Mouse (Mus musculus) CH12.LX (cell line): Measurements from ENCODE around the gene Bud13. TPM values are rescaled to one million over a fixed set of nuclear protein-coding genes. Genes with fewer than 3 reads are reported as not detected.
"Not testable (repeated sequence)": the region's sequence is repeated elsewhere in the genome, so short reads cannot be mapped to it uniquely, and the experiment has no call there.

Experiments used
- DNase-seq: peaks from one replicate; pipeline ENCODE4 v3.0.0-alpha.2; 2013; ENCODE audit errors: extremely low read depth
- H3K27ac ChIP-seq: 2 replicates; pipeline ENCODE4 v1.5.1; 2012; ENCODE audit warnings: low read depth, mild to moderate bottlenecking, control low read depth, moderate library complexity; ENCODE audit not compliant: insufficient read depth
- H3K27me3 ChIP-seq: replicated peaks from 2 replicates; pipeline ENCODE3; 2012; ENCODE audit warnings: inconsistent platforms
- H3K36me3 ChIP-seq, 2 experiments: replicated peaks in 1 of 2; 2 replicates each; pipeline versions ENCODE3 to v1.6.1; 2012; ENCODE audit warnings: inconsistent platforms in 1 of 2, low read length in 1 of 2, mild to moderate bottlenecking in 1 of 2, mixed read lengths in 1 of 2, moderate library complexity in 1 of 2; ENCODE audit not compliant: control insufficient read depth in 1 of 2, insufficient read depth in 1 of 2
- H3K4me1 ChIP-seq, 2 experiments: 2 replicates each; pipeline ENCODE4 v1.6.1; 2012; ENCODE audit warnings: inconsistent platforms in 1 of 2, moderate library complexity in 1 of 2; ENCODE audit not compliant: insufficient read depth in 2 of 2, control insufficient read depth in 1 of 2
- H3K4me2 ChIP-seq: 2 replicates; pipeline ENCODE4 v1.6.1; 2012; ENCODE audit warnings: low read depth, mild to moderate bottlenecking, control low read depth; ENCODE audit not compliant: poor library complexity, insufficient read depth, severe bottlenecking
- H3K4me3 ChIP-seq, 3 experiments: fragments of 150-350 bp in 1 of 3; sonication (generic) in 1 of 3; replicated peaks in 1 of 3; 2 replicates each; pipeline versions ENCODE3 to v1.5.1; 2011 to 2012; ENCODE audit warnings: low read depth in 2 of 3, low read length in 2 of 3, mild to moderate bottlenecking in 2 of 3, moderate library complexity in 2 of 3, control low read depth in 1 of 3, improper control_type of control experiment in 1 of 3, inconsistent platforms in 1 of 3, mixed read lengths in 1 of 3; ENCODE audit not compliant: poor library complexity in 1 of 3
- H3K79me2 ChIP-seq: replicated peaks from 2 replicates; pipeline ENCODE4 v1.6.1; 2012; ENCODE audit warnings: mild to moderate bottlenecking, moderate library complexity; ENCODE audit not compliant: control insufficient read depth, poor library complexity, insufficient read depth, severe bottlenecking; ENCODE audit errors: extremely low read depth
- H3K9ac ChIP-seq: 2 replicates; pipeline ENCODE4 v1.6.1; 2012; ENCODE audit warnings: low read depth, mild to moderate bottlenecking, control low read depth, moderate library complexity; ENCODE audit not compliant: insufficient read depth
- H3K9me3 ChIP-seq: replicated peaks from 2 replicates; pipeline ENCODE3; 2012; ENCODE audit warnings: low read length, inconsistent platforms, mixed read lengths
- BHLHE40 ChIP-seq: IDR thresholded peaks from 2 replicates; pipeline ENCODE4 v1.6.1; 2011; ENCODE audit warnings: mild to moderate bottlenecking, low read depth, low read length, improper control_type of control experiment
- CHD1 ChIP-seq: IDR thresholded peaks from 2 replicates; pipeline ENCODE4 v1.6.1; 2012; ENCODE audit warnings: low read depth, low read length, improper control_type of control experiment, inconsistent platforms
- CHD2 ChIP-seq: IDR thresholded peaks from 2 replicates; pipeline ENCODE4 v1.6.1; 2011; ENCODE audit warnings: low read length, improper control_type of control experiment
- CTCF ChIP-seq, 2 experiments: IDR thresholded peaks in 1 of 2; conservative IDR thresholded peaks in 1 of 2; 2 replicates each; pipeline ENCODE4 v1.5.1; 2011 to 2012; ENCODE audit warnings: low read depth in 2 of 2, low read length in 2 of 2, improper control_type of control experiment in 1 of 2, inconsistent platforms in 1 of 2, mild to moderate bottlenecking in 1 of 2, moderate library complexity in 1 of 2
- E2F4 ChIP-seq: IDR thresholded peaks from 2 replicates; pipeline ENCODE4 v1.6.1; 2011; ENCODE audit warnings: low read depth, low read length, improper control_type of control experiment; ENCODE audit not compliant: insufficient replicate concordance
- EP300 ChIP-seq: IDR thresholded peaks from 2 replicates; pipeline ENCODE4 v1.6.1; 2011; ENCODE audit warnings: low read length, improper control_type of control experiment
- ETS1 ChIP-seq: conservative IDR thresholded peaks from 2 replicates; pipeline ENCODE4 v1.6.1; 2012; ENCODE audit warnings: low read depth, mild to moderate bottlenecking, inconsistent platforms, low read length, improper control_type of control experiment, moderate library complexity
- GABPA ChIP-seq: IDR thresholded peaks from 2 replicates; pipeline ENCODE4 v1.6.1; 2012; ENCODE audit warnings: low read depth, low read length, improper control_type of control experiment, inconsistent platforms; ENCODE audit not compliant: insufficient replicate concordance
- IRF4 ChIP-seq: IDR thresholded peaks from 2 replicates; pipeline ENCODE4 v1.6.1; 2014; ENCODE audit warnings: low read depth, mild to moderate bottlenecking, inconsistent platforms, low read length, improper control_type of control experiment
- MAZ ChIP-seq: IDR thresholded peaks from 2 replicates; pipeline ENCODE4 v1.6.1; 2012; ENCODE audit warnings: low read depth, mild to moderate bottlenecking, inconsistent platforms, low read length, improper control_type of control experiment, moderate library complexity
- MEF2A ChIP-seq: IDR thresholded peaks from 2 replicates; pipeline ENCODE4 v1.6.1; 2014; ENCODE audit warnings: low read depth, mild to moderate bottlenecking, inconsistent platforms, low read length, improper control_type of control experiment, borderline replicate concordance
- MXI1 ChIP-seq: IDR thresholded peaks from 2 replicates; pipeline ENCODE4 v1.6.1; 2011; ENCODE audit warnings: mild to moderate bottlenecking, low read depth, low read length, improper control_type of control experiment
- NELFE ChIP-seq: IDR thresholded peaks from 2 replicates; pipeline ENCODE4 v1.6.1; 2011; ENCODE audit warnings: low read depth, low read length, improper control_type of control experiment
- NRF1 ChIP-seq: IDR thresholded peaks from 2 replicates; pipeline ENCODE4 v1.6.1; 2014; ENCODE audit warnings: low read depth, mild to moderate bottlenecking, inconsistent platforms, low read length, improper control_type of control experiment, moderate library complexity
- PAX5 ChIP-seq: IDR thresholded peaks from 2 replicates; pipeline ENCODE4 v1.6.1; 2012; ENCODE audit warnings: low read length, inconsistent platforms, mixed read lengths
- POLR2AphosphoS2 ChIP-seq: IDR thresholded peaks from 2 replicates; pipeline ENCODE4 v1.6.1; 2011; ENCODE audit warnings: low read depth, low read length, improper control_type of control experiment
- RAD21 ChIP-seq: IDR thresholded peaks from 2 replicates; pipeline ENCODE4 v1.6.1; 2011; ENCODE audit warnings: low read depth, mild to moderate bottlenecking, low read length, improper control_type of control experiment, moderate library complexity
- RCOR1 ChIP-seq: conservative IDR thresholded peaks from 2 replicates; pipeline ENCODE4 v1.6.1; 2012; ENCODE audit warnings: low read depth, mild to moderate bottlenecking, inconsistent platforms, low read length, improper control_type of control experiment
- SIN3A ChIP-seq: IDR thresholded peaks from 2 replicates; pipeline ENCODE4 v1.6.1; 2012; ENCODE audit warnings: low read length, improper control_type of control experiment, inconsistent platforms
- SMC3 ChIP-seq: IDR thresholded peaks from 2 replicates; pipeline ENCODE4 v1.6.1; 2011; ENCODE audit warnings: low read depth, low read length, improper control_type of control experiment
- TCF12 ChIP-seq: IDR thresholded peaks from 2 replicates; pipeline ENCODE4 v1.6.1; 2014; ENCODE audit warnings: low read depth, mild to moderate bottlenecking, inconsistent platforms, low read length, improper control_type of control experiment
- USF2 ChIP-seq: conservative IDR thresholded peaks from 2 replicates; pipeline ENCODE4 v1.6.1; 2011; ENCODE audit warnings: low read depth, low read length, improper control_type of control experiment
- ZKSCAN1 ChIP-seq: IDR thresholded peaks from 2 replicates; pipeline ENCODE4 v1.6.1; 2012; ENCODE audit warnings: low read depth, inconsistent platforms, low read length, improper control_type of control experiment, borderline replicate concordance
- ZMIZ1 ChIP-seq: IDR thresholded peaks from 2 replicates; pipeline ENCODE4 v1.6.1; 2012; ENCODE audit warnings: low read depth, mild to moderate bottlenecking, inconsistent platforms, low read length, improper control_type of control experiment
- ZNF384 ChIP-seq: IDR thresholded peaks from 2 replicates; pipeline ENCODE4 v1.6.1; 2012; ENCODE audit warnings: low read depth, low read length, improper control_type of control experiment, inconsistent platforms
- dilution Hi-C: fragments of 300-500 bp; cut with MboI; formaldehyde crosslinking; loops from 2 replicates; pipeline ENCODE4 v1.14.3; 2020; ENCODE audit warnings: low sequenced_read_pairs; ENCODE audit not compliant: extremely low pct_unique_long_range_greater_than_20kb, extremely low pct_ligation_motif_present
- in situ Hi-C: fragments of 300-500 bp; cut with MboI; formaldehyde crosslinking; loops from 3 replicates; pipeline ENCODE4 v1.14.3; 2019; ENCODE audit warnings: low sequenced_read_pairs, low pct_ligation_motif_present, low pct_unique_long_range_greater_than_20kb, mixed read lengths
- polyA plus RNA-seq: library from polyadenylated mRNA; unstranded; fragments of >175 nt; gene quantifications from 2 replicates; pipeline ENCODE4 v1.2.1, GENCODE M21; 2012; ENCODE audit warnings: low read depth; ENCODE audit not compliant: insufficient read length
- total RNA-seq, 2 experiments: library from RNA; depleted of rRNA; stranded (reverse); fragments of 300-350 nt in 1 of 2; fragments of >200 nt in 1 of 2; gene quantifications; 2 replicates each; pipeline ENCODE4 v1.2.3; 2012 to 2014

Bud13 gene
- total and polyA plus RNA-seq, 3 experiments = 14.4 to 32.5 (median 15.9) TPM

DNA sequence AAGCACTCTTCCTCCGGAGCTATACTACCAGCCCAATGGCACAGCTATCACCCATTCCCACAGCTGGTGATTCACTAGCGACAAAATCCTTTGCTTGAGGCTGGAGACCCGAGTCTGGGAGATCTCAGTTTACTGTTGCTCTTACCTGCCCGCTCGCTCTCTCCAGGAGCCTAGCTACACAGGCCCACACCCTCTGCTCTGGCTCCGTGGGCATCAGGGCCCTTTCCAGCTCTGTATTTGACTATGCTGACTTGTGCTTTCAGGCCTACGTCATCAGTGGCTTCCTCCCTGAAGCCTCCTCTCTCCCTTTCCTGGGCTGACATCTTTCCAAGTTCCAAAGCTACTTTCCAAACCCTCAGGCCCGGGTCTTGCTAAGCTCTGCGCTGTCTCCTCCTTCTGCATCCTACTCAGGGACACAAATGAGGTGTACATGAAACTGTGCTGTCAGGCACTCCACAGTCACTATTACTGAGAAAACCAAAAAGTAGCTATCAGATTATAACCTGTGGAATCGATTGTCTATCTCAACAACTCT lies 52.7 kb downstream of the Bud13 start:
- Histone ChIP-seq H3K27ac (no peak overlapping the region), H3K27me3 (peaks cover 29% of the 10 kb centered on the region), H3K36me3 (no peaks in the 10 kb centered on the region), H3K4me2 (no peak overlapping the region), H3K4me3 (no peak overlapping the region), H3K9me3 (no peaks in the 10 kb centered on the region), H3K79me2 (no peaks in the 10 kb centered on the region), H3K4me1 (peaks cover 0 to 22% of the 10 kb centered on the region in 2 experiments; a peak in 2 of 4 replicates)
- no peak for DNase-seq
- in situ Hi-C loops = no loop called here
- TF ChIP-seq BHLHE40 (no peak), MEF2A (no peak), MXI1 (no peak), E2F4 (no peak), SIN3A (no peak), POLR2AphosphoS2 (no peak), ZNF384 (no peak), CHD2 (no peak), USF2 (no peak), ETS1 (no peak), PAX5 (no peak), ZKSCAN1 (no peak)
- TF ChIP-seq, all 38 proteins: peak for 0
- dilution Hi-C loops = no loop called here
- no peak overlapping the region for H3K9ac ChIP-seq

DNA sequence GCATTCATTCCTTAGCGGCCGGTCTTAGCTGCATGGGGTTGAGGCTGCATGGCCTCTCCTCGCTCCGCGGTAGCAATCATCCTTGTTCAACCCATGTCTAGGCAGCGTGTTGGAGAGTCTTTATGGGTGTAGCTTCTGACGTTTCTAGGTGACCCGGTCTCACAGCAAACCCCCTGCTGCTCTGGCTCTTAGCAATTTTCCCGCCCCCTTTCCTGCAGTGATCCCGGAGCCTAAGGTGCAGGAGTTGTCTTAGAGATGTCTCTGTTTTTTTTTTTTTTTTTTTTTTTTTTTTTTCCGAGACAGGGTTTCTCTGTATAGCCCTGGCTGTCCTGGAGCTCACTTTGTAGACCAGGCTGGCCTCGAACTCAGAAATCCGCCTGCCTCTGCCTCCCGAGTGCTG lies 53.5 kb downstream of the Bud13 start:
- H3K79me2 ChIP-seq, H3K27ac ChIP-seq, H3K4me2 ChIP-seq, H3K9me3 ChIP-seq, H3K9ac ChIP-seq, DNase-seq, in situ Hi-C loops, dilution Hi-C loops, H3K4me3 ChIP-seq, H3K36me3 ChIP-seq: not testable (repeated sequence)
- Histone ChIP-seq H3K4me1 (peaks cover 0 to 24% of the 10 kb centered on the region in 2 experiments; a peak in 2 of 4 replicates), H3K27me3 (peaks cover 29% of the 10 kb centered on the region)

DNA sequence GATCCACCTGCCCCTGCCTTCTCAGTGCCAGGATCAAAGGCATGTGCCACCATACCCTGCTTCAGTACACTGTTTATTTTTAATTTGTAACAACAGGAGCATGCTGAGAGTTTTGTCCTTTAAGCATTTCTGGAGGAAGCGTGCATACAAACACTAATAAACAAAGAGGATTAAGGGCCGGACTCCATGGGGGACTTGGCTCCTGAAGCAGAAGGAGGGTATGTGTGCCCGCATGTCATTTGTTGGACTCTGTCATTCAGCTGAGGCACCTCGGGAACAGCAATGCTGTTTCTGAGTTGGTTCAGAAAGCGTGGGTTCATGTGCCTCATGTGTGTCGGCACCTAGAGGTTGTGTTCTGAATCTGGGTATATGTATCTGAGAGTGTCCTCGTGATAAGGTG lies 54.5 kb downstream of the Bud13 start:
- DNase-seq = no peak
- Histone ChIP-seq H3K4me1 (peaks cover 0 to 24% of the 10 kb centered on the region in 2 experiments; a peak in 2 of 4 replicates), H3K9ac (no peak overlapping the region), H3K79me2 (no peaks in the 10 kb centered on the region), H3K4me2 (no peak overlapping the region), H3K36me3 (no peaks in the 10 kb centered on the region), H3K27me3 (peaks cover 29% of the 10 kb centered on the region), H3K27ac (no peak overlapping the region), H3K9me3 (no peaks in the 10 kb centered on the region), H3K4me3 (no peak overlapping the region)
- TF ChIP-seq RCOR1 (no peak), CTCF (conservative IDR thresholded peaks at IDR 0.05 in 1 of 2, IDR thresholded peaks at IDR 0.05 in 1 of 2; ENCODE audit: low read depth in 2 of 2, low read length in 2 of 2) (no peak), EP300 (no peak), TCF12 (no peak), MEF2A (no peak), ZMIZ1 (no peak), CHD2 (no peak), NRF1 (no peak), MAZ (no peak), USF2 (no peak), ETS1 (no peak), BHLHE40 (no peak), GABPA (no peak), CHD1 (no peak), SMC3 (no peak), RAD21 (no peak), SIN3A (no peak), IRF4 (no peak), ZNF384 (no peak), NELFE (no peak)
- dilution Hi-C loops = no loop called here
- in situ Hi-C loops = no loop called here
